Mouse (Mus musculus) liver, embryonic 14.5 days (tissue): ENCODE measurements at regions not wholly inside any gene's neighbourhood (a gene's known extent, or its start where the extent isn't known, plus 50 kb on each side); places are given as distances from the start of the nearest gene placed in this dataset.

Experiments
- ATAC-seq: fragments of 200-750 bp; cut with Nextera tagmentation; 2 replicates; pipeline ENCODE4 v1.8.0; 2017; ENCODE audit warnings: moderate number of reproducible peaks, mild to moderate bottlenecking, moderate library complexity; ENCODE audit not compliant: insufficient read depth
- DNase-seq, 3 experiments: peaks; one replicate each; pipeline ENCODE4 v3.0.0-alpha.2; 2012 to 2013; ENCODE audit warnings: low read depth in 3 of 3, low spot score in 3 of 3
- H3K27ac ChIP-seq: fragments of 300-500 bp; sonication (generic); 2 replicates; pipeline ENCODE4 v1.5.1; 2014; ENCODE audit warnings: moderate library complexity, mild to moderate bottlenecking, control low read depth, inconsistent platforms
- H3K27me3 ChIP-seq: fragments of 300-500 bp; sonication (generic); 2 replicates; pipeline ENCODE4 v1.6.1; 2014; ENCODE audit warnings: mild to moderate bottlenecking, low read length, moderate library complexity; ENCODE audit not compliant: control insufficient read depth, insufficient read depth
- H3K36me3 ChIP-seq: fragments of 300-500 bp; sonication (generic); replicated peaks from 2 replicates; pipeline ENCODE4 v1.6.1; 2014; ENCODE audit warnings: low read depth; ENCODE audit not compliant: control insufficient read depth, insufficient read depth
- H3K4me1 ChIP-seq, 2 experiments: fragments of 200-500 bp in 1 of 2; fragments of 300-500 bp in 1 of 2; sonication (generic) in 1 of 2; replicated peaks; 2 replicates each; pipeline ENCODE4 v1.6.1; 2012 to 2014; ENCODE audit warnings: antibody characterized with exemption in 1 of 2, inconsistent platforms in 1 of 2, low read length in 1 of 2; ENCODE audit not compliant: control insufficient read depth in 2 of 2, insufficient read depth in 2 of 2
- H3K4me2 ChIP-seq: fragments of 300-500 bp; sonication (generic); 2 replicates; pipeline ENCODE4 v1.6.1; 2014; ENCODE audit warnings: low read depth, mild to moderate bottlenecking, control low read depth, moderate library complexity
- H3K4me3 ChIP-seq, 2 experiments: fragments of 200-500 bp in 1 of 2; fragments of 300-500 bp in 1 of 2; sonication (generic) in 1 of 2; 2 replicates each; pipeline ENCODE4 v1.5.1; 2012 to 2014; ENCODE audit warnings: low read depth in 2 of 2, low read length in 2 of 2, mild to moderate bottlenecking in 2 of 2, control low read depth in 1 of 2, inconsistent platforms in 1 of 2, moderate library complexity in 1 of 2; ENCODE audit not compliant: insufficient read depth in 1 of 2
- H3K9ac ChIP-seq: fragments of 300-500 bp; sonication (generic); replicated peaks from 2 replicates; pipeline ENCODE4 v1.6.1; 2014; ENCODE audit warnings: mild to moderate bottlenecking, control low read depth, moderate library complexity
- H3K9me3 ChIP-seq: fragments of 300-500 bp; sonication (generic); 2 replicates; pipeline ENCODE4 v1.6.1; 2016; ENCODE audit warnings: low read length, mixed read lengths; ENCODE audit not compliant: control insufficient read depth
- CTCF ChIP-seq: IDR thresholded peaks from 2 replicates; pipeline ENCODE4 v1.5.1; 2016; ENCODE audit warnings: antibody characterized with exemption, low read depth, control low read depth
- EP300 ChIP-seq: IDR thresholded peaks from 2 replicates; pipeline ENCODE4 v1.6.1; 2016; ENCODE audit warnings: antibody characterized with exemption, low read depth
- WGBS: fragments of 180-500 bp; shearing (Covaris S2); extraction: QIAGEN DNeasy Blood & Tissue Kit; methylation state at CpG from one replicate; pipeline ENCODE4 v1.1.7; 2014; ENCODE audit not compliant: insufficient replicate concordance; 5-methylcytosine and 5-hydroxymethylcytosine counted together

GRCm38 (mm10) chr1:177517934-177518610, 75.9 kb downstream of the Zbtb18 start:
- H3K27me3 ChIP-seq = no peaks in the 10 kb centered on the region
- H3K9me3 ChIP-seq = no peaks in the 10 kb centered on the region
- no peaks in the 10 kb centered on the region for H3K4me1 ChIP-seq
- DNase-seq (no peak), ATAC-seq (no peak)
- 60% methylated on average over 18 of the region's 18 CpGs for WGBS
- no peak overlapping the region for H3K9ac ChIP-seq
- H3K4me2 ChIP-seq = no peak overlapping the region
- H3K36me3 ChIP-seq = no peaks in the 10 kb centered on the region
- H3K4me3 ChIP-seq = no peak overlapping the region
- TF ChIP-seq CTCF (no peak), EP300 (no peak)
- no peak overlapping the region for H3K27ac ChIP-seq

DNA sequence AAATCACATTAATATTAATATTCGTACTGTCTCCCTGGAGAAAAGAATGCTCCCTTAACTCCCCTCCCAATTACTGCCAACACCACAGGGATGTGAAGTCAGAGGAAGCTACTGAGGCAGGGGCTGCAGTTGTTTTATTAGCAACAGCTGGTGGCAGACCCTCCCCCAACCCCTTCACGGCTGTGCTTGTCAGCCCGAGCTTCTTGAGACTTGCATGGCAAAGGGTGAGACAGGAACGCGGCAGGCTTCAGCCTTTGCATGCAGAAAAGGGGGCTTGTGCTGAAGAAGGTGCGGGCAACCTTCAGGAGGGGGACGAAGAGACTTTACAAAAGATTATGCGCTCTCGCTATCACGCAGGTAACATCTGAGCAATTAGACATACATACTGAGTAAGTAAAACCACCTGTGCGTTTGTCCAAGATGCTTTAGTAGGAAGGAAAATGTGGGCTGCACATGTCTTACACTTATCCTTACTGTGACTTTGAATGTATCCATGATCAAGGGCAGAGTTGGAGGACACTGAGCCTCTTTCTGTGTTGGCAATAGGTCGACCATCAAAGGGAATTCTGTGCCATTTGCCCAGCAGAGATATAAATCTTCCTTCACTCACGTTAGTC, 76.9 kb downstream of the Zbtb18 start:
- no peaks in the 10 kb centered on the region for H3K9me3 ChIP-seq
- H3K27ac ChIP-seq = no peak overlapping the region
- no peaks in the 10 kb centered on the region for H3K4me1 ChIP-seq
- WGBS = 46% methylated on average over 13 of the region's 13 CpGs
- H3K4me2 ChIP-seq = no peak overlapping the region
- H3K27me3 ChIP-seq = no peaks in the 10 kb centered on the region
- H3K9ac ChIP-seq = no peak overlapping the region
- no peak for TF ChIP-seq EP300
- TF ChIP-seq CTCF = no peak
- H3K36me3 ChIP-seq = no peaks in the 10 kb centered on the region
- ATAC-seq = no peak
- no peak overlapping the region for H3K4me3 ChIP-seq
- DNase-seq = no peak

- H3K4me2 ChIP-seq = no peak overlapping the region
- no peak overlapping the region for H3K9ac ChIP-seq
- no peaks in the 10 kb centered on the region for H3K4me1 ChIP-seq
- H3K36me3 ChIP-seq = no peaks in the 10 kb centered on the region
- H3K9me3 ChIP-seq = no peaks in the 10 kb centered on the region
- TF ChIP-seq EP300 (no peak), CTCF (no peak)
- H3K27ac ChIP-seq = no peak overlapping the region
- H3K27me3 ChIP-seq = no peaks in the 10 kb centered on the region
- WGBS = 59% methylated on average over 2 of the region's 2 CpGs
- no peak for DNase-seq
- ATAC-seq = no peak
- no peak overlapping the region for H3K4me3 ChIP-seq
These were observed 79.0 kb downstream of the Zbtb18 start for GRCm38 (mm10) chr1:177521110-177521509.

DNA sequence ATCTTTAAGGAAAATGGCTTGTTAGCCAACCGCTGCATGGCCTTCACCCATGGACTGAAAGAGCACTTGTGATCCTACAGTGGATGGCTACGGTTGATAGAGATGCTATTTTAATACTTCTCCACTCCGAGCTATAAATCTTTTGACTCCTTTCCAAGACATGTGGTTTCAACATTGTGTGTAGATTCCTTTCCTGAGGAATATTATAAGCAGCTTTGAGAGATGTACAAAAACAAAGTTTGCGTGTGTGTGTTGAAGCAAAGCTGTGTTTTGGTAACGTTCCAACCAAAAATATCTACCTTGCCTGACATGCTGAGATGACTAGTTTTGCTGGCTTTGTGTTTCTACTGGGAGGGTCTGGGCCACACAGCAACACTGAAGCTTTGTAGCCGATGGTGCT, 83.0 kb downstream of the Zbtb18 start:
- no peaks in the 10 kb centered on the region for H3K4me1 ChIP-seq
- H3K36me3 ChIP-seq = no peaks in the 10 kb centered on the region
- no peak overlapping the region for H3K4me3 ChIP-seq
- no peaks in the 10 kb centered on the region for H3K27me3 ChIP-seq
- TF ChIP-seq CTCF (no peak), EP300 (no peak)
- 63% methylated on average over 6 of the region's 6 CpGs for WGBS
- no peaks in the 10 kb centered on the region for H3K9me3 ChIP-seq
- no peak overlapping the region for H3K27ac ChIP-seq
- H3K9ac ChIP-seq = no peak overlapping the region
- DNase-seq (no peak), ATAC-seq (no peak)
- no peak overlapping the region for H3K4me2 ChIP-seq

- no peak for ATAC-seq
- Histone ChIP-seq H3K4me1 (no peaks in the 10 kb centered on the region; a peak in 1 of 4 replicates), H3K9me3 (no peaks in the 10 kb centered on the region), H3K4me2 (no peak overlapping the region), H3K27me3 (no peaks in the 10 kb centered on the region), H3K27ac (no peak overlapping the region), H3K4me3 (no peak overlapping the region), H3K36me3 (no peaks in the 10 kb centered on the region), H3K9ac (no peak overlapping the region)
- 24% methylated on average over 2 of the region's 2 CpGs for WGBS
- TF ChIP-seq EP300 = no peak
- no peak for TF ChIP-seq CTCF
- DNase-seq = no peak
These were observed 89.6 kb downstream of the Zbtb18 start for GRCm38 (mm10) chr1:177531791-177532190.
